Mouse (Mus musculus): ENCODE measurements around the gene Zfp941. TPM values are rescaled to one million over a fixed set of nuclear protein-coding genes. Genes with fewer than 3 reads are reported as not detected.

Gene Zfp941
- total RNA-seq, 1 experiment = 12.0 TPM

DNA sequence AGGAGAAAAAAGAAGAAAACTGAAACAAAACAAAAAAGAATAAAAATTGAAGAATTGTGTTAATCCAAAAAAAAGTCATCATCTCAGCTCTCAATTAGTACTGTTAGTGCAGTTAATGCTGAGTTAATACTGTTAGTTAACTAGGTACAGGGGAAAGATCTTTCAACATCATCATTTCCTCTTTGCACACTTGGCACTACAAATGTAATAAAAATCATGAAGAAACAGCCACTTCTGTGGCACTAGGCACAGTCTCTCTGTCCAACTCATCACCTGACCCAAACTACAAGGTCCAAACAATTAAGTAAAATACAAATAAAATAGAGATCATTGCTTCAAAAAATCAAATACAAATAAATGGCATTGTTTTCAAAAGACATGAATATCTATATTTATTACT is 61.3 kb downstream of the Zfp941 start:
- TF ChIP-seq ZNF384 (IDR thresholded peaks at IDR 0.05; ENCODE audit: low read depth, low read length) (no peak), ZC3H11A (IDR thresholded peaks at IDR 0.05; ENCODE audit: borderline replicate concordance, low read depth, low read length) (no peak), CHD2 (IDR thresholded peaks at IDR 0.05; ENCODE audit: low read depth, low read length) (no peak), HCFC1 (IDR thresholded peaks at IDR 0.05; ENCODE audit: borderline replicate concordance, insufficient read depth, low read length) (no peak), MAFK (IDR thresholded peaks at IDR 0.05; ENCODE audit: insufficient read depth, low read depth, low read length) (no peak)

More for the DNA sequence above, 61.3 kb downstream of the Zfp941 start:
- no peaks in the 10 kb centered on the region for H3K4me1 ChIP-seq (ENCODE audit: control insufficient read depth in 2 of 2, insufficient read depth in 2 of 2, low read length in 2 of 2, poor library complexity in 1 of 2)
- in situ Hi-C loops (cut with MboI; ENCODE audit: low sequenced_read_pairs in 2 of 2, unreplicated experiment in 2 of 2) = no loop called here
- no peak overlapping the region for H3K27ac ChIP-seq (ENCODE audit: insufficient read depth, low read depth, low read length, poor library complexity, severe bottlenecking)
- no peak overlapping the region for H3K4me3 ChIP-seq (ENCODE audit: insufficient read depth in 1 of 2, low read depth in 1 of 2, low read length in 2 of 2, poor library complexity in 1 of 2, severe bottlenecking in 1 of 2)
- no peaks in the 10 kb centered on the region for H3K36me3 ChIP-seq (ENCODE audit: control insufficient read depth, insufficient read depth, low read length, poor library complexity, severe bottlenecking)
- no peak overlapping the region for H3K9ac ChIP-seq (ENCODE audit: insufficient read depth, low read depth, low read length, poor library complexity, severe bottlenecking)
- no peak for DNase-seq (ENCODE audit: low read depth, low spot score)
- no peaks in the 10 kb centered on the region for H3K9me3 ChIP-seq (ENCODE audit: control insufficient read depth, insufficient read depth, low read depth, low read length)

Other genes with a start within 250 kb of the Zfp941 start
- gene Olfr46, start 220.9 kb downstream of the Zfp941 start, total RNA-seq (2012; rRNA removed) = 0.32 and 0.36 TPM in 2 replicates
- gene Olfr61, start 193.2 kb downstream of the Zfp941 start, total RNA-seq (2012; rRNA removed) = not detected in 2 replicates
- not detected in 2 replicates for gene Olfr53, start 175.7 kb downstream of the Zfp941 start, total RNA-seq (2012; rRNA removed)
- 0.40 and 0.53 TPM in 2 replicates for gene Olfr539, start 162.2 kb downstream of the Zfp941 start, total RNA-seq (2012; rRNA removed)
- not detected in 2 replicates for gene Olfr45, start 140.2 kb downstream of the Zfp941 start, total RNA-seq (2012; rRNA removed)
- gene Olfr541, start 124.9 kb downstream of the Zfp941 start, total RNA-seq (2012; rRNA removed) = not detected in 2 replicates
- not detected in 2 replicates for gene Cyp2e1, start 58.4 kb downstream of the Zfp941 start, total RNA-seq (2012; rRNA removed)
- 12.2 and 21.6 TPM in 2 replicates for gene Syce1, start 34.3 kb downstream of the Zfp941 start, total RNA-seq (2012; rRNA removed)
- gene Urah, start 12.8 kb upstream of the Zfp941 start, total RNA-seq (2012; rRNA removed) = 19.5 and 32.1 TPM in 2 replicates
- gene Scgb1c1, start 23.4 kb upstream of the Zfp941 start, total RNA-seq (2012; rRNA removed) = not detected in 2 replicates
- gene Odf3, start 25.6 kb upstream of the Zfp941 start, total RNA-seq (2012; rRNA removed) = 0.16 TPM in 1 of 2 replicates, not detected in the other
- 0.89 and 1.6 TPM in 2 replicates for gene Gm45785, start 34.2 kb upstream of the Zfp941 start, total RNA-seq (2012; rRNA removed)
- 60.5 and 90.0 TPM in 2 replicates for gene Ric8a, start 34.8 kb upstream of the Zfp941 start, total RNA-seq (2012; rRNA removed)
- 21.6 and 31.5 TPM in 2 replicates for gene Bet1l, start 35.4 kb upstream of the Zfp941 start, total RNA-seq (2012; rRNA removed)
- 164 and 199 TPM in 2 replicates for gene Psmd13, start 59.8 kb upstream of the Zfp941 start, total RNA-seq (2012; rRNA removed)
- 18.2 and 26.3 TPM in 2 replicates for gene Sirt3, start 60.1 kb upstream of the Zfp941 start, total RNA-seq (2012; rRNA removed)
- not detected in 2 replicates for gene Cox8b, start 78.3 kb upstream of the Zfp941 start, total RNA-seq (2012; rRNA removed)
- 0.27 and 0.74 TPM in 2 replicates for gene Nlrp6, start 98.7 kb upstream of the Zfp941 start, total RNA-seq (2012; rRNA removed)
- 10.0 and 12.5 TPM in 2 replicates for gene Pgghg, start 119.2 kb upstream of the Zfp941 start, total RNA-seq (2012; rRNA removed)
- 7.7 and 18.6 TPM in 2 replicates for gene Ifitm5, start 128.1 kb upstream of the Zfp941 start, total RNA-seq (2012; rRNA removed)
- gene Gm45717, start 133.8 kb upstream of the Zfp941 start, total RNA-seq (2012; rRNA removed) = not detected in 2 replicates
- 679 and 1,158 TPM in 2 replicates for gene Ifitm2, start 133.8 kb upstream of the Zfp941 start, total RNA-seq (2012; rRNA removed)
- gene Ifitm1, start 145.0 kb upstream of the Zfp941 start, total RNA-seq (2012; rRNA removed) = 274 and 585 TPM in 2 replicates
- gene Ifitm3, start 188.6 kb upstream of the Zfp941 start, total RNA-seq (2012; rRNA removed) = 353 and 601 TPM in 2 replicates
- gene Ifitm6, start 195.7 kb upstream of the Zfp941 start, total RNA-seq (2012; rRNA removed) = 0.36 TPM in 1 of 2 replicates, not detected in the other
- not detected in 2 replicates for gene Gm17387, start 207.0 kb upstream of the Zfp941 start, total RNA-seq (2012; rRNA removed)
- gene B4galnt4, start 238.9 kb upstream of the Zfp941 start, total RNA-seq (2012; rRNA removed) = 31.1 and 78.3 TPM in 2 replicates